Mouse (Mus musculus) forebrain, embryonic 14.5 days (tissue): Measurements from ENCODE around the gene Lrrfip1. TPM values are rescaled to one million over a fixed set of nuclear protein-coding genes. Genes with fewer than 3 reads are reported as not detected.

Source experiments
- ATAC-seq: fragments of 200-750 bp; cut with Nextera tagmentation; 2 replicates; pipeline ENCODE4 v1.8.0; 2017; ENCODE audit warnings: mild to moderate bottlenecking, moderate library complexity
- DNase-seq: peaks from one replicate; pipeline ENCODE4 v3.0.0-alpha.2; 2015; ENCODE audit warnings: low spot score
- H3K27ac ChIP-seq: fragments of 300-500 bp; sonication (generic); 2 replicates; pipeline ENCODE4 v1.5.1; 2014; ENCODE audit warnings: low read depth, mild to moderate bottlenecking, control low read depth, low read length, moderate library complexity
- H3K27me3 ChIP-seq: fragments of 300-500 bp; sonication (generic); replicated peaks from 2 replicates; pipeline ENCODE4 v1.6.1; 2014; ENCODE audit warnings: low read length, control low read depth, mixed read lengths; ENCODE audit not compliant: control insufficient read depth, insufficient read depth
- H3K36me3 ChIP-seq: fragments of 300-500 bp; sonication (generic); 2 replicates; pipeline ENCODE4 v1.6.1; 2014; ENCODE audit warnings: low read length, control low read depth; ENCODE audit not compliant: control insufficient read depth, insufficient read depth
- H3K4me1 ChIP-seq: fragments of 300-500 bp; sonication (generic); 2 replicates; pipeline ENCODE4 v1.6.1; 2014; ENCODE audit warnings: antibody characterized with exemption, low read length, control low read depth; ENCODE audit not compliant: control insufficient read depth, insufficient read depth
- H3K4me2 ChIP-seq: fragments of 300-500 bp; sonication (generic); 2 replicates; pipeline ENCODE4 v1.6.1; 2014; ENCODE audit warnings: mild to moderate bottlenecking, control low read depth, low read length
- H3K4me3 ChIP-seq: fragments of 300-500 bp; sonication (generic); 2 replicates; pipeline ENCODE4 v1.5.1; 2014; ENCODE audit warnings: low read depth, low read length, control low read depth
- H3K9ac ChIP-seq: fragments of 300-500 bp; sonication (generic); 2 replicates; pipeline ENCODE4 v1.6.1; 2014; ENCODE audit warnings: mild to moderate bottlenecking, low read length, control low read depth, moderate library complexity
- H3K9me3 ChIP-seq: fragments of 300-500 bp; sonication (generic); replicated peaks from 2 replicates; pipeline ENCODE4 v1.6.1; 2016; ENCODE audit warnings: low read length, control low read depth, mixed read lengths; ENCODE audit not compliant: control insufficient read depth
- WGBS: fragments of 180-500 bp; shearing (Covaris S2); extraction: QIAGEN DNeasy Blood & Tissue Kit; methylation state at CpG from one replicate; pipeline ENCODE4 v1.1.7; 2014; 5-methylcytosine and 5-hydroxymethylcytosine counted together
- polyA plus RNA-seq: library from polyadenylated mRNA; unstranded; fragments of >200 nt; fragmentation: Nextera tagmentation; extraction: Ambion mirVana; gene quantifications from 2 replicates; pipeline ENCODE4 v1.2.1, GENCODE M21; 2014

The Lrrfip1 gene
- polyA plus RNA-seq, 1 experiment from 2014 or later: 27.2 TPM

DNA sequence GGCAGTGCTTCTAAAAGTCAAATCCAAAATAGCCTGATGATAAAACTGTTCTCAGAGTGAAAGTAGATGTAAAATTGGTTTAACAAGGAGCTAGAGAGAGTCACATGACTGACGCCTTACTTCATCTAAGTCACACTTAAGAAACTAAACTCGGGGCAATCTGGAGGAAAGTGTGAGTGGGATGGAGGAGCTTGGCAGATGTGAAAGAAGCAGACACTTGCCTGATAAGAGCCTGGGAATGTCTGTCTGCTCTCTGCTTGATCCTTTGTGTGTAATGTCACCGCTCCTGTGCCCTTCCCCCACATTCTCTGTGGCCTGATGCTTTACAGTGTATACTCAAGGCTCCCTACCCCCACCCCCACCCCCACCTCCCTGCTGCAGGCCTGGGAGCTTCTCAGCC, 87.8 kb downstream of the Lrrfip1 start:
- Histone ChIP-seq H3K27ac (no peak overlapping the region), H3K4me1 (no peaks in the 10 kb centered on the region), H3K4me2 (no peak overlapping the region), H3K9ac (no peak overlapping the region), H3K36me3 (no peaks in the 10 kb centered on the region), H3K27me3 (no peaks in the 10 kb centered on the region), H3K4me3 (no peak overlapping the region), H3K9me3 (no peaks in the 10 kb centered on the region)
- ATAC-seq (no peak), DNase-seq (peak; percentile 20)
- 55% methylated on average over 3 of the region's 3 CpGs for WGBS

DNA sequence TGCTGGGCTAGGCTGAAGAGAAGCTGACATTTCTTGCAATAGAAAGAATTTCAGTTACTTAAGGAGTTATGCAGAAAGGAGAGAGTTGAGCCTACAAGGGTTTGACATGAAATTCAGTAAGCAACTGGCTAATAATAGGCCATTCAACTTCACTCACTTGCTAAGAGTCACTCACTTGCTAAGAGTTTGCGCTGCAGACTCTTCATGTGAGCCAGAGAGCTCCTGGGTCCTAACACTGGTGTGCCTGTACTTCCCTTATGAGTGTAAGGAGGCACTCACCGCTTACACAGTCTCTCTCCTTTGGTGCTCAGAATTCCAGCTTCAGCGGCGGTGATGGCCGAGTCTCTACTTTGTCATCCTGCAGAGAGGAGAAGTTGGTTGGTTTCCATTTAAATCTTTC, 88.2 kb downstream of the Lrrfip1 start:
- H3K4me1 ChIP-seq: no peaks in the 10 kb centered on the region
- H3K4me2 ChIP-seq: no peak overlapping the region
- WGBS: 80% methylated on average over 5 of the region's 5 CpGs
- H3K9ac ChIP-seq: no peak overlapping the region
- DNase-seq: no peak
- no peak overlapping the region for H3K4me3 ChIP-seq
- H3K9me3 ChIP-seq: no peaks in the 10 kb centered on the region
- H3K36me3 ChIP-seq: no peaks in the 10 kb centered on the region
- no peaks in the 10 kb centered on the region for H3K27me3 ChIP-seq
- H3K27ac ChIP-seq: no peak overlapping the region
- no peak for ATAC-seq

DNA sequence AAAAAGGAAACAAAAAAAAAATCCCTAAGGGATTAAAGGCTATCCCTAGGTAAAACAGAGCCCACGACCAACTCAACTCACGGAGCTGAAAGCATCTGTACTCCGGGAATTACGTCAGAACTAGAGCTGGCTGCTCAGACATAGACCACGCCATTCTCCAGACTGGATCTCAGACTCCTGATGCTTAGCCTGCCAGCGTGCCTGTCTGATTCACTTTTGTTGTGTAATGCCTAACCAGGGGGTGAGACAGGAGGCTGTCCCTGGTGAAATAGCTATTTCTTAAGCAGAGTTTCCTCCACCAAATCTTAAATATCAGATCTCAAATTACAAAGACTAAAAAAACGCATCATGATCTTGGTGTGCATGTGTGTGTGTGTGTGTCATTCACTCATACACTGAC, 89.5 kb downstream of the Lrrfip1 start:
- H3K27me3 ChIP-seq: no peaks in the 10 kb centered on the region
- no peak overlapping the region for H3K4me3 ChIP-seq
- no peaks in the 10 kb centered on the region for H3K36me3 ChIP-seq
- WGBS: 87% methylated on average over 7 of the region's 7 CpGs
- H3K4me1 ChIP-seq: no peaks in the 10 kb centered on the region
- no peak overlapping the region for H3K27ac ChIP-seq
- H3K9ac ChIP-seq: no peak overlapping the region
- ATAC-seq: no peak
- DNase-seq: no peak
- H3K4me2 ChIP-seq: no peak overlapping the region
- H3K9me3 ChIP-seq: no peaks in the 10 kb centered on the region

DNA sequence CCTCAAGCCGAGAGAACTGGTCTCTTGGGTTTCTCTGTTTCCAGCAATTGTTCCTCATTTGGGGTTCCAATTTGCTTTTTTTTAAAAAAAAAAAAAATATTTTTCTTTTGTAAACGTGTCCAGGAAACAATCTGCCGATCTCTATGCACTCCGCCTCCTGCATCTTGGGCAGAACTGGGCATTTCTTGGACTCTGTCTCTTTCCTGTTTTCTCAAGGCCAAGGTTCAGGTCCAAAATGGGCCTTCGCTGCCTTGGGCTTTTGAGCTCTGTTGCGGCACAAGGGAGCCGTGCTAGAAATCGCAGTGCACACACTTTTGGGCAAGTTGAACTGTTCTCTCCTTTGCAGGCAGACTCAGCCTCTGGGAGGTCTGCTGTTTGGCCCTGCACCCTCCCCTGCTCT, 90.4 kb downstream of the Lrrfip1 start:
- Histone ChIP-seq H3K36me3 (no peaks in the 10 kb centered on the region), H3K4me3 (no peak overlapping the region), H3K4me1 (no peaks in the 10 kb centered on the region), H3K27ac (no peak overlapping the region), H3K27me3 (no peaks in the 10 kb centered on the region), H3K4me2 (no peak overlapping the region), H3K9me3 (no peaks in the 10 kb centered on the region), H3K9ac (no peak overlapping the region)
- ATAC-seq (no peak), DNase-seq (no peak)
- WGBS: 87% methylated on average over 8 of the region's 8 CpGs

DNA sequence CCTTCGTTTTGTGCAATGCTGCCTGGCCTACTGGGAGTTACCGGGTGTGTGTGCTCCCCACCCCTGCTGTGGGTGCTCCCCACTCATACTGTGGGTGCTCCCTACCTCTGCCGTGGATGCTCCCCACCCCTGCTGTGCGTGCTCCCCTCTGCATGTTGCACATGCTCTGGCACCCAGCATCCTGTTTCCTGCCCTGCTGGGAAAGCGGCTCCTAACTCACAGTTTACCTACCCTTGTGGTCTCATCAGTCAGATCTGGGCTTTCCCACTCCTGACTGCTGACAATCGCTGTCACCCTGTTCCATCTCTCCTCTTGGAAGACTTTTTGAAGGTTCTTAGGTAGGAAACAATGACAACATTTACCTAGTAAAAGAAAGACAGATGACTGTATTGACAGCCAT, 91.9 kb downstream of the Lrrfip1 start:
- ATAC-seq: no peak
- 87% methylated on average over 6 of the region's 6 CpGs for WGBS

DNA sequence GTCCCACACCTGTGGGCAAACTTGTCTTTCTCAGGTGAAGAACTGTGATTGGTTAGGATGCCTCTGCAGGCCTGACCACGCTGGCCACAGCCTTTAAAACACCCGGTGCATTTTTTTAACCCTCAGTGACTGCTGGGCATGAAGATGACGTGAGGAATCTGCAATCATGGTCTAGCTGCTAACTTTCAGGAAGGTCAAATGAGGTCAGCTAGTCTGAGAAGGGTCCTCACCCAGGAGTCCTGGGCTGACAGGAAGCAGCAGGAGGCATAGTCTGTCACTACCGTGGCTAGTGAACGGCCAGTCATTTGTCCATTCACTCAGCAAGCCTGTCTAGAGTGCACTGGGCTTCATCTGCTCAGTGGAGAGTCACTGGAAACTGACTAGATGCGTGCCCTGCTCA, 93.9 kb downstream of the Lrrfip1 start:
- no peaks in the 10 kb centered on the region for H3K4me1 ChIP-seq
- H3K36me3 ChIP-seq: no peaks in the 10 kb centered on the region
- H3K9me3 ChIP-seq: no peaks in the 10 kb centered on the region
- no peaks in the 10 kb centered on the region for H3K27me3 ChIP-seq
- H3K9ac ChIP-seq: no peak overlapping the region
- DNase-seq: no peak
- no peak for ATAC-seq
- no peak overlapping the region for H3K27ac ChIP-seq
- H3K4me2 ChIP-seq: no peak overlapping the region
- 76% methylated on average over 6 of the region's 6 CpGs for WGBS
- no peak overlapping the region for H3K4me3 ChIP-seq

More for the DNA sequence above, 91.9 kb downstream of the Lrrfip1 start:
- Histone ChIP-seq H3K36me3 (no peaks in the 10 kb centered on the region), H3K27ac (no peak overlapping the region), H3K4me2 (no peak overlapping the region), H3K27me3 (no peaks in the 10 kb centered on the region), H3K4me1 (no peaks in the 10 kb centered on the region), H3K9ac (no peak overlapping the region), H3K9me3 (no peaks in the 10 kb centered on the region), H3K4me3 (no peak overlapping the region)
- DNase-seq: no peak

DNA sequence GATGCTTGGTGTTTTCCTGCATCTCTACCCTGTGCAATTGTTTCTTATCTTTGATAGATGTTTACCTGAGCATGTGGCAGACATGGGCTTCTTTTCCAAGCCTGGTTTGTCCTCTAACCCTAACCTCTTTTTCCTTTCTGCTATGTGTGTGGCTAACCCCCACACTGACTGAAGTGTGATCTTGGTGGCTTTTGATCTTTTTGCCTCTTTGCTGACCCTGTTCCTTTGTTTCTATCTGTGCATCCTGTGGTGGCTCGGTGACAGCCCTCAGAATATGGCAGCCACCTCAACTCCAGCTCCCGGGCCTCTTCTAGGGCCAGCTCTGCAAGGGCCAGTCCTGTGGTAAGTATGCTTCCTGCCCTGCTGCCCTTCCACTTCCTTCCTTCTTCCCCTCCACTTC, 94.8 kb downstream of the Lrrfip1 start:
- H3K9ac ChIP-seq: no peak overlapping the region
- no peak overlapping the region for H3K4me3 ChIP-seq
- no peak overlapping the region for H3K4me2 ChIP-seq
- DNase-seq (no peak), ATAC-seq (no peak)
- no peaks in the 10 kb centered on the region for H3K9me3 ChIP-seq
- H3K27ac ChIP-seq: no peak overlapping the region
- no peaks in the 10 kb centered on the region for H3K4me1 ChIP-seq
- no peaks in the 10 kb centered on the region for H3K36me3 ChIP-seq
- 76% methylated on average over 2 of the region's 2 CpGs for whole genome bisulfite sequencing
- H3K27me3 ChIP-seq: no peaks in the 10 kb centered on the region

DNA sequence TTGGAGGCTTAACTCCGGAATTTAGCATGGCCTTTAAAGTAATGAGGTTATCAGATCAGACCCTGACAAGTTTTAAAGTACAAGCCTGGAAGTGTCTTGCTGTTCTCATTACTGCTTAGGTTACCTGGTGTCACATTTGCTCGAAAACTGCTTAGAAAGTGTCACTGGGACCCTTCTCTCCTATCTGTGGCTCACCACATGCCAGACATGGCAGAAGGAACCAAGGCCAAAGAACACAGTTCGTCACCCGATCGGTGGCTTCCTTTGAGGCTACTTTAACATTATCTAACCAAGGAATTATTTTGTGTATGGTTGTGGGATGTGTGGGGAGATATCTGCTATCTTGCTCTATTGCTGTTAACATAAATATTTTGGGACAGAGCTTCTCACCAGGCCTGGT, 95.5 kb downstream of the Lrrfip1 start:
- ATAC-seq (no peak), DNase-seq (no peak)
- no peak overlapping the region for H3K27ac ChIP-seq
- no peaks in the 10 kb centered on the region for H3K9me3 ChIP-seq
- no peak overlapping the region for H3K4me2 ChIP-seq
- no peaks in the 10 kb centered on the region for H3K4me1 ChIP-seq
- H3K9ac ChIP-seq: no peak overlapping the region
- H3K4me3 ChIP-seq: no peak overlapping the region
- H3K27me3 ChIP-seq: no peaks in the 10 kb centered on the region
- 89% methylated on average over 5 of the region's 5 CpGs for WGBS
- no peaks in the 10 kb centered on the region for H3K36me3 ChIP-seq

DNA sequence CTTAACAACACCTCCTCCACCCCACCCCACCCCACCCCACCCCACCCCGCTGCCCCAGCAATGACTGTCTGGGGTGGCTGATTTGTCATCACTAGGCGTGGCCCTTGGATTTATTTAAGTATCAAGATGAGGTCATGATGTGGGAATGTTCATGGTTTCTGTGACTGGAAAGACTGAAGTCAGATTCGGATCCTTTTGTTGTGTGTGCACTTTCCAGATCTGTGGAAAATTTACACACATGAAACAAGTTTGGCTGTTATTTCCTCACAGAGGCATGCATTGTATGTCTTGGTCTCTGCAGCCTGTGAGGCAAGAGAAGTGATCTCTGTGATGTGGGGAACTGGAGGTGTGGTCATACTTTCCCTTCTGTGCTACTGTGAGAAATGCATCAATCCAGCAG, 96.7 kb downstream of the Lrrfip1 start:
- Histone ChIP-seq H3K4me3 (no peak overlapping the region), H3K4me1 (no peaks in the 10 kb centered on the region), H3K9ac (no peak overlapping the region), H3K9me3 (no peaks in the 10 kb centered on the region), H3K36me3 (no peaks in the 10 kb centered on the region), H3K27ac (no peak overlapping the region), H3K4me2 (no peak overlapping the region), H3K27me3 (no peaks in the 10 kb centered on the region)
- DNase-seq (no peak), ATAC-seq (no peak)
- 75% methylated on average over 3 of the region's 3 CpGs for WGBS

DNA sequence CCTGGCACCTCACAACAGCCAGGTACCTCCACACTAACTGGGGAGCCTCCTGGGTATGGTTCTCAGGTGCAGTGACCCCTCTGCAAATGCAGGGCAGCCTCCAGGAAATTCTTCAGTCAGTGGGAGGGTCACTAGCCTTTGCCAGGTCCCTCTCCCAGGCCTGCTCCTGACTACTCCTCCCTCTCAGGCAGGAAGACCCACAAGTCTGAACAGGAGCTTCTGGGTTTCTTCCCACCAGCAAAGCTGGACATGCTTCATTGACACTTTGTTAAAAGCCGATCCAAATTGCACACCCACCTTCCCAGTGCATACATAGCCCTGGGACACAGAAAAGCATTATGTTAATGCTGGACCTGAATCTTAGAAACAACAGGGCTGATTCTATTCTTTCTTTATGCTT, 97.3 kb downstream of the Lrrfip1 start:
- H3K4me3 ChIP-seq: no peak overlapping the region
- H3K9me3 ChIP-seq: no peaks in the 10 kb centered on the region
- H3K4me1 ChIP-seq: no peaks in the 10 kb centered on the region
- H3K4me2 ChIP-seq: no peak overlapping the region
- 50% methylated on average over 1 of the region's 1 CpGs for WGBS
- no peak overlapping the region for H3K27ac ChIP-seq
- no peaks in the 10 kb centered on the region for H3K36me3 ChIP-seq
- DNase-seq: no peak
- H3K9ac ChIP-seq: no peak overlapping the region
- ATAC-seq: no peak
- H3K27me3 ChIP-seq: no peaks in the 10 kb centered on the region
